Mouse (Mus musculus): ENCODE results near the gene Efna5. TPM values are rescaled to one million over a fixed set of nuclear protein-coding genes. Genes with fewer than 3 reads are reported as not detected.
A peak's percentile ranks its signal among the peaks of the same experiment; 100 is the strongest.

The Efna5 gene
- 2.6 and 2.9 TPM in 2 replicates for polyA plus RNA-seq (2015; fragmentation: Nextera tagmentation; extraction: Ambion mirVana)

GRCm38 (mm10) chr17:62881176-62881790 is at the start of gene Efna5:
Gene Efna5 (minus strand): TSS chr17:62881317.
- peak within 1 kb of the TSS; percentile 49 for H3K9ac ChIP-seq
- DNase-seq (no peak), ATAC-seq (ENCODE audit: low read depth) (0 out of 2 replicates have a peak, but pooled peaks have one; percentile 8)
- H3K27me3 ChIP-seq, result peaks cover 77% of the 10 kb centered on the region
- H3K4me1 ChIP-seq (replicated peaks), result 0 out of 2 replicates have a peak, but pooled peaks cover 14% of the 10 kb centered on the region
- H3K36me3 ChIP-seq, result no peaks in the 10 kb centered on the region
- peak within 1 kb of the TSS; percentile 61 for H3K4me3 ChIP-seq (replicated peaks)
- 1% methylated on average over 55 of the region's 68 CpGs for WGBS (ENCODE audit: insufficient replicate concordance)
- no peak within 1 kb of the TSS for H3K27ac ChIP-seq
- H3K4me2 ChIP-seq, result peak within 1 kb of the TSS; percentile 74
- H3K9me3 ChIP-seq (replicated peaks), result no peaks in the 10 kb centered on the region

GRCm38 (mm10) chr17:62915304-62915703 is 34.2 kb upstream of the Efna5 start:
- Histone ChIP-seq H3K27ac (no peak overlapping the region), H3K4me3 (replicated peaks) (no peak overlapping the region), H3K4me2 (no peak overlapping the region), H3K9me3 (replicated peaks) (no peaks in the 10 kb centered on the region), H3K4me1 (replicated peaks) (no peaks in the 10 kb centered on the region), H3K27me3 (no peaks in the 10 kb centered on the region), H3K36me3 (no peaks in the 10 kb centered on the region), H3K9ac (no peak overlapping the region)
- DNase-seq, result no peak
- WGBS (ENCODE audit: insufficient replicate concordance), result 51% methylated on average over 4 of the region's 4 CpGs
- no peak for ATAC-seq (ENCODE audit: low read depth)

- H3K36me3 ChIP-seq, result no peaks in the 10 kb centered on the region
- H3K9ac ChIP-seq, result no peak overlapping the region
- H3K9me3 ChIP-seq (replicated peaks), result no peaks in the 10 kb centered on the region
- no peaks in the 10 kb centered on the region for H3K27me3 ChIP-seq
- no peak overlapping the region for H3K4me2 ChIP-seq
- 53% methylated on average over 16 of the region's 16 CpGs for WGBS (ENCODE audit: insufficient replicate concordance)
- DNase-seq, result no peak
- no peak overlapping the region for H3K27ac ChIP-seq
- ATAC-seq (ENCODE audit: low read depth), result no peak
- no peaks in the 10 kb centered on the region for H3K4me1 ChIP-seq (replicated peaks)
- H3K4me3 ChIP-seq (replicated peaks), result no peak overlapping the region
These were observed 24.8 kb upstream of the Efna5 start for GRCm38 (mm10) chr17:62905692-62906445.

GRCm38 (mm10) chr17:62899066-62899465 is 17.9 kb upstream of the Efna5 start:
- ATAC-seq (ENCODE audit: low read depth), result no peak
- H3K4me3 ChIP-seq (replicated peaks), result no peak overlapping the region
- no peaks in the 10 kb centered on the region for H3K4me1 ChIP-seq (replicated peaks)
- no peaks in the 10 kb centered on the region for H3K36me3 ChIP-seq
- no peak overlapping the region for H3K9ac ChIP-seq
- H3K27me3 ChIP-seq, result no peaks in the 10 kb centered on the region
- no peak for DNase-seq
- no peaks in the 10 kb centered on the region for H3K9me3 ChIP-seq (replicated peaks)
- 60% methylated on average over 6 of the region's 6 CpGs for WGBS (ENCODE audit: insufficient replicate concordance)
- no peak overlapping the region for H3K27ac ChIP-seq
- no peak overlapping the region for H3K4me2 ChIP-seq

GRCm38 (mm10) chr17:62889991-62890390 is 8.9 kb upstream of the Efna5 start:
- no peak overlapping the region for H3K4me3 ChIP-seq (replicated peaks)
- H3K9ac ChIP-seq, result no peak overlapping the region
- peaks cover 9% of the 10 kb centered on the region; the same call in 1 of the 2 replicates for H3K27me3 ChIP-seq
- ATAC-seq (ENCODE audit: low read depth) (no peak), DNase-seq (no peak)
- H3K36me3 ChIP-seq, result no peaks in the 10 kb centered on the region
- H3K4me2 ChIP-seq, result no peak overlapping the region
- 71% methylated on average over 5 of the region's 5 CpGs for WGBS (ENCODE audit: insufficient replicate concordance)
- H3K9me3 ChIP-seq (replicated peaks), result no peaks in the 10 kb centered on the region
- H3K4me1 ChIP-seq (replicated peaks), result no peaks in the 10 kb centered on the region
- no peak overlapping the region for H3K27ac ChIP-seq

- H3K36me3 ChIP-seq, result no peaks in the 10 kb centered on the region
- H3K4me3 ChIP-seq (replicated peaks), result peak overlapping the region; percentile 61
- H3K4me1 ChIP-seq (replicated peaks), result 0 out of 2 replicates have a peak, but pooled peaks cover 14% of the 10 kb centered on the region
- H3K9ac ChIP-seq, result no peak overlapping the region; the same call in 1 of the 2 replicates
- WGBS (ENCODE audit: insufficient replicate concordance), result under 1% methylated on average over 16 of the region's 16 CpGs
- H3K27ac ChIP-seq, result no peak overlapping the region
- peak overlapping the region; percentile 74 for H3K4me2 ChIP-seq
- DNase-seq (no peak), ATAC-seq (ENCODE audit: low read depth) (no peak)
- peaks cover 66% of the 10 kb centered on the region for H3K27me3 ChIP-seq
- no peaks in the 10 kb centered on the region for H3K9me3 ChIP-seq (replicated peaks)
These were observed 3.0 kb upstream of the Efna5 start for GRCm38 (mm10) chr17:62884129-62884506.

- WGBS (ENCODE audit: insufficient replicate concordance), result under 1% methylated on average over 34 of the region's 34 CpGs
- H3K36me3 ChIP-seq, result no peaks in the 10 kb centered on the region
- H3K27me3 ChIP-seq, result peaks cover 72% of the 10 kb centered on the region
- DNase-seq (no peak), ATAC-seq (ENCODE audit: low read depth) (no peak)
- H3K4me1 ChIP-seq (replicated peaks), result 0 out of 2 replicates have a peak, but pooled peaks cover 14% of the 10 kb centered on the region
- no peaks in the 10 kb centered on the region for H3K9me3 ChIP-seq (replicated peaks)
- H3K9ac ChIP-seq, result no peak overlapping the region; the same call in 1 of the 2 replicates
- H3K4me2 ChIP-seq, result peak overlapping the region; percentile 74
- H3K4me3 ChIP-seq (replicated peaks), result peak overlapping the region; percentile 61
- no peak overlapping the region for H3K27ac ChIP-seq
These were observed 2.5 kb upstream of the Efna5 start for GRCm38 (mm10) chr17:62883476-62884128.

- H3K9ac ChIP-seq, result 0 out of 2 replicates have a peak overlapping the region, but pooled peaks have one; percentile 43
- ATAC-seq (ENCODE audit: low read depth) (peak; percentile 77), DNase-seq (no peak)
- no peak overlapping the region for H3K27ac ChIP-seq
- H3K4me1 ChIP-seq (replicated peaks), result 0 out of 2 replicates have a peak, but pooled peaks cover 14% of the 10 kb centered on the region
- H3K4me3 ChIP-seq (replicated peaks), result peak overlapping the region; percentile 61
- H3K27me3 ChIP-seq, result peaks cover 73% of the 10 kb centered on the region
- WGBS (ENCODE audit: insufficient replicate concordance), result under 1% methylated on average over 51 of the region's 53 CpGs
- no peaks in the 10 kb centered on the region for H3K36me3 ChIP-seq
- no peaks in the 10 kb centered on the region for H3K9me3 ChIP-seq (replicated peaks)
- peak overlapping the region; percentile 74 for H3K4me2 ChIP-seq
These were observed 1.8 kb upstream of the Efna5 start for GRCm38 (mm10) chr17:62882726-62883475.

- H3K27me3 ChIP-seq, result peaks cover 79% of the 10 kb centered on the region
- peak overlapping the region; percentile 49; the same call in 1 of the 2 replicates for H3K9ac ChIP-seq
- peak; percentile 21; the same call in 1 of the 2 replicates for ATAC-seq (ENCODE audit: low read depth)
These were observed 941 bp upstream of the Efna5 start for GRCm38 (mm10) chr17:62881791-62882725.

More at GRCm38 (mm10) chr17:62881791-62882725, 941 bp upstream of the Efna5 start:
- no peak for DNase-seq
- Histone ChIP-seq H3K27ac (no peak overlapping the region), H3K9me3 (replicated peaks) (no peaks in the 10 kb centered on the region), H3K4me1 (replicated peaks) (0 out of 2 replicates have a peak, but pooled peaks cover 14% of the 10 kb centered on the region), H3K36me3 (no peaks in the 10 kb centered on the region), H3K4me3 (replicated peaks) (peak overlapping the region; percentile 61), H3K4me2 (peak overlapping the region; percentile 74)
- 1% methylated on average over 58 of the region's 58 CpGs for WGBS (ENCODE audit: insufficient replicate concordance)

Measured in liver, embryonic 13.5 days (tissue).